Mouse (Mus musculus) frontal cortex, adult 2 months (tissue): Measurements from ENCODE around the gene Acaca. TPM values are rescaled to one million over a fixed set of nuclear protein-coding genes. Genes with fewer than 3 reads are reported as not detected.
A peak's percentile ranks its signal among the peaks of the same experiment; 100 is the strongest.

Source experiments
- DNase-seq, 2 experiments: peaks; one replicate each; pipeline ENCODE4 v3.0.0; 2022; ENCODE audit warnings: low spot score in 1 of 2; ENCODE audit errors: extremely low spot score in 1 of 2
- polyA plus RNA-seq: library from polyadenylated mRNA; depleted of rRNA; stranded (reverse); fragments of >200 nt; gene quantifications from 2 replicates; pipeline ENCODE4 v1.2.3, GENCODE M21; 2012; rRNA removed

The Acaca gene
- polyA plus RNA-seq: 23.0 and 26.9 TPM in 2 replicates

DNA sequence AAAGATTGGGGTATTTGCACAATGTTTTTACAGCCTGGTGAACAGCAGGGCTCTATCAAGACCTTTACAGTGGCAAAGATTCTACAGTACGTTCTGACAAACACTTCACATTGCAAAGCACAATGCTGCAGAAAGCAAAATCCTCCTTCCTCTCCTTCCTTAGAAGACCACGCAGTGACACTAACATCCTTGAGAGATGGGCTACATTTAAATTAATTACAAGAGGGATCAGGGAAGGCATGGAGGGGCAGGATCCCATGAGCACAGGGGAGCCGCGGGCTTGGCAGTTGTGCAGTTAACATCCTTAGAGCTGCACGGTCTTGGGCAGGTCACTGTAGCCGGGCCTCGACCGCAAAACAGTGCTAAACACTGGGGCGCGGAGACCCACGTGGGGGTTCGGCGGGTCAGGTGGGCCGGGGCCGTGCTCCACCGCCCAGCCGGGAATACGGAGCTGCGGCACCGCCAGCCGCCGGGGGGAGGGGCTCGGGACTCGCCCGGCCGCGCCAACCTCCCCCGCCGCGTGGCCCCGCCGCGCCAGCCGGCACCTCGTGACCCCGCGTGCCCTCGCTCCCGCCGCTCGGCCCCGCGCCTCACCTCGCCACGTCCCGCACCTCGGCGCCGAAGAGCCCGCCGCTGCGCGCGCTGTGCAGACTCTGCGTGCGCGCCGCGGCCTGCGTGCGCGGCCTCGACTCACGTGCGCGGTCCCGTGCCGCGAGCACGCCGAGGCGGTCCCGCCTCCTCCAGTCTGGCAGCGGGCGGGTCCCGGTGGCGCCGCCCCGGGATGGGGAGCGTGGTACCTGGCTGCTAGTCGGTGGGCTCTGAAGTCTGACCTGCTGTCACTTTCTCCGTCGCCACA is at the start of gene Acaca, which contains the start of gene Tada2a:
Gene Acaca (plus strand): TSS at position 730 of the 856 bp plus-strand sequence.
Gene Tada2a (minus strand): TSS at position 658 of the 856 bp plus-strand sequence.
- DNase-seq: peak; percentile 12 to 79

DNA sequence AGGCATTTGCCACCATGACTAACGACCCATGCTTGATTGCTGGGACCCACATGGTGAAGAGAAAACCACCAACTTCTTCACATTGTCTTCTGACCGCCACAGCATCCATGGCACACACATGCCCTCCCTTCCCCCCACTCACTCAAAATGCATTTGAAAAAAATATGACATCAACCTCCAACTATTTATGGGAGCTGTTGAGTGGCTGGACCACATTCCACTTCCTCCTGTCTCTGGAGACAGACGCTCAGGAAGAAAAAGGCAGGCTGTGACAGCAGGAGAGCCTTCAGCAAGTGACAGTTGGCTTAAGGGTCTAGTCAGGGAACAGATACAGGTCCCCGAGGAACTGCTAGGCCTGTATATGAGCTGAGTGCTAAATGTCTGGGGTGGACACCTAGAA is 49.6 kb upstream of the Acaca start:
- DNase-seq: no peak

DNA sequence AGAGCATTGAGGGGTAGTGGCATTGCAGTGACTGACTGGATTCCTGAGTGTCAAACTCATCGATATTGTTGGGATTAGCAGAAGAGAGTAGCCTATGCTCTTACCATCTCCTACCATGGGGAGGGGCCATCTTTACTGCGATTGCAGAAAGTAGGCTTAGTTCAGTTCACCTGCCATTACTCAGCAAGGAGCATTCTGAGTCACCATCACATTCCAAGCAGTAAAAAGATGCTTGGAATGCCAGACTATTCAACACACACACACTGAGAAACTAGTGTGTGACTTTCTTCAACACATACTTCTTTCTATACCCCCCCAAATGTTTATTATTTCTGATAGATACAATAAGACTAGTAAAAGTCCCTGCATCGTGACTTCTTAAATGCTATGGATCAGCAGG is 49.1 kb upstream of the Acaca start:
- no peak for DNase-seq

DNA sequence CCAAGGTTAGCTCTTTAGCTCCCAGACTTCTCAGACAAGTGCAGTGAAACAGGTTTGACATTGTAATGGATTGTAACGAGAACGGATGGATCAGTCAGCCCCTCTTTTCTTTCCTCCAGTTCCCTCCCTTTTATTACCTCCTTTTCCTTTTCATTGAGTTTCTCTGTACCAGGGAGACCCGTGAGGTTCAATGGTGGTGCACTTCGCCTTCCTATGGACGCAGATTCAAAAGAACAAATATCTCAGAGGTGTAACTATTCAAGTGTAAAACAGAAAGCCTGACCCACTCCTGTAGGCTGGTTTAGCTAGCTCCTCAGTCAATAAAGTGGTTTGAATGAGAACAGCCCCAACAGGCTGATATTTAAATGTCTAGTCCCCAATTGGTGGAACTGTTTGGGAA is 47.6 kb upstream of the Acaca start:
- no peak for DNase-seq

DNA sequence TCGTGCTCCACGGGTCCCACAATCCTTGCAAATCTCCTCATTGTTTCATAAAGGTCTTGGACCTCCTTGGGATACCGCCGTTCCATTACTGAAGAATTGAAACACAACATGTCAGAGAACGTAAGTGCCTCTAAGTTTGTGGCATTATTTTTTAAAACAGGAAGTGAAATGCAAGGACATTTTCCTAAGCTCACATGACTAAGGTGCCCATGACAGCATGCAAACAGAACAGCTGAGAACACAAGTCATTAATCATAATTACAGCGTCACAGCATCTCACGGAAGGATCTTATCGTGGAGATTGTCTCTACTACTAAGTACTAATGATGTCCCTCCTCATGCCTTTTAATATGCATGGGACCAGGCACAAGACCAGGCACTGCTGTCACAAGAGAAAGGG is 38.9 kb upstream of the Acaca start:
- no peak for DNase-seq

DNA sequence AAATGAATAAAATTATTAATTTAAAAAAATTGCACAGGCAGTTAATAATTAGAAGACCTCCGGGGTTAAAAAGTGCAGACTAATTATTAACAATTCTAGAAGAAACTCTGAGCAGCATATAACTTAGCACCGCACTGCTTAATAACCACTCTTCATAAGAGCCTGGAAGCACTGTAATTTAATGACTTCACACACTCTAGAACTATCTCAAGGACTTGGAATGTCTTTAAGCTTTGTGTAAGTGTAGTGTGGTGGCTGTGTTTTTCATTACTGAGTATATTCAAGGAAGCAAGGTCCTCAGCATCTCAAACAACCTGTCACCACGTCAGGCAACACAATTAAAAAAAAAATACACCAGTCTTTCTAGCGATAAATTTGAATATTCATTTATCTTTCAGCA is 34.4 kb upstream of the Acaca start:
- DNase-seq: no peak

DNA sequence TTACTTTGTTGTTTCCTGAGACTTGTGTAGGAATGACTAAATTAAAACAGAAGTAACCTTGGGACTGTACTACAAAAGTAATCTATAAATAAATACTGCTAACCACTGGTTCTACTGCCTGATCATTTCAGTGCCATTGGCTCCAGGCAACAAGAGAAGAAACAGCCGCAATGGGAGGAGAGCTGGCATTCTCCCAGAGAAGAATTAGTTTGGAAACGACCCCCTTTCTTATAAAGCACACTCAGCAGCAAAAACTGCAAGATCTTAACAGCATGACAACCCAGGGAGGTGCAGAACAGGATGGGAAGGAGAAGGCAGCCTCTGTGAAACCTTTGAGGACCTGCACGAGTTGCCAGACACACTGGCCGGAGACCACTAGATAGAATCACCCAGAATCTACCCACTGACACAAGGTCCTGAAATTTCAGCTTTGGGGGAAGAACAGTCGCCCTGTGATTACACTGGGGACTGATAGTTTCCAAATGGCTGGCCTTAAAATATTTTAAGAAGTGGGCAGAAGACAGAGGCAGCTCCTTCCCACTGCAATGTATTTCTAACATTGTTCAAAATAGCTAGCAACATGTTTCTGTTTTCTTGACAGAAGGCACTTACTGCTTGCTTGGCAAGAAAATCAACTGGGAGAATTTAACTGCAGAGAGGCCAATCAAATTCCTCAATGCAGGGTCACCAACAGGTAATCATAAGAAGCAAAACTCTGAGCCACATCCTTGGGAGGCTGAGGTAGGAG is 32.0 kb upstream of the Acaca start:
- peak; percentile 50 to 60 for DNase-seq

DNA sequence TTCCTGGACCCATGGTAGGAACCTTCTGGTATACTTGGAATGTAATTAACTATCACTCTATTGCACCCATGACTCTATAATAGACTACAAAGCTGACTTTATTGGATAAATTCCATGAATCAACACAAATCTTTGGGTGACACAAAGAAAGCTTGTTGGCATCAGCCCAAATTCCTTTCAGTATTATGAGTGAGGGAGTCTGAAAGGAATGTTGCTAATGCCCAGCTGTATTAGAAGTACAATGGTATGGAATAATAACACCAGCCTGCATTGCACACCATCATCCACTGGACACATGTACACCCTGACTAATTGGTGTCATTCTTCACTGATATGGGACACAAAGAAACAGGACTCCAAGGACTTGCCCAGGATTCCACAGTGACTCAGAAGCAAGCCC is 28.3 kb upstream of the Acaca start:
- DNase-seq: no peak

DNA sequence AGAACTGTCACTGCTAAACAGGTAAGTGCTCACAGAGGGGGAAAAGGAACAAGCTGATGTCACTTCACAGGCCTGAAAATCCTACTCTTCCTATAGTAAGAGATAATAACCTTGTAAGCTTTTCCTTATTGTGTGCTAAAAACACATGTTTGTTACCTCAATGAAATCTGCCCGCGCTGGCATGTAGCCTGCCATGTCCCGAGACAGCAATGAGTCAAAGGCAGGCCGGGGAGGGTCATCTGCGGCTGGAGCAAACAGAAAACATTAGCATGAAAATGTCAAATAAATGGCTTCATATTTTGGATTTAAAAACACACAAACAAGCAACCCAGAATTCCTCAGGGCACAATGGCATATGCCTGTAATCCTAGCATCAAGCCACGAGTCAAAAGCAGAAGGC is 25.4 kb upstream of the Acaca start:
- DNase-seq: no peak

DNA sequence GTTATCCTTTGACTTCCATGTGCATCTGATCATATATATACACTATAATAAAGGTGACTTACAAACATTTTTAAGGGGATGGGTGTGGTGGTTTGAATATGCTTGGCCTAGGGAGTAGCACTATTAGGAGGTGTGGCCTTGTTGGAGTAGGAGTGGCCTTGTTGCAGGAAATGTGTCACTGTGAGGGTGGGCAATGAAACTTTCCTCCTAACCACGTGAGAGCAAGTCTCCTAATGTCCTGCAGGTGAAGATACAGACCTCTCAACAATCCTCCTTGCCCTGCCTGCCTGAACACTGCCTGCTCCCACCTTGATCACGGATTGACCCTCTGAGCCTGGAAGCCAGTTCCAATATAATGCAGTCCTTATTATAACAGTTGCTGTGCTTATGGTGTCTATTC is 22.3 kb upstream of the Acaca start:
- no peak for DNase-seq

DNA sequence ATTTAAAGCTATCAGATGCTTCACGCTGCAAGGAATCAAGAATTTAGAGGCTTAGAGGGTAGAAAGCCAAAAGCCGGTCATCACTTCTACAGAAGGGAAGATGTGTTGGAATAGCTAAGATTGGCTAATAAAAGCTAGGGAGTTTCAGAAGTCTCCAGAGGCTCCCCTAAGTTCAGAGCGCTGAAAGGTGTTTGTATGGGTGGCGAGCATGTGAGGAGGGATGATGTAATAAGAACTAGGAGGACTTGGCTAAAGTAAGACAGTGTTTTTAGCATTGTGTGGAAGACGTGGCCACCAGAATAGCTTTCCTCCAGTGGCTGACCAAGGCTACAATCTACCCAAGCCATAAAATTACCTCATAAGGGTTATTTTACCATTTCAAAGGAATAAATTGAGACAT is 15.8 kb upstream of the Acaca start:
- DNase-seq: peak in 1 of 2 experiments; percentile 22

DNA sequence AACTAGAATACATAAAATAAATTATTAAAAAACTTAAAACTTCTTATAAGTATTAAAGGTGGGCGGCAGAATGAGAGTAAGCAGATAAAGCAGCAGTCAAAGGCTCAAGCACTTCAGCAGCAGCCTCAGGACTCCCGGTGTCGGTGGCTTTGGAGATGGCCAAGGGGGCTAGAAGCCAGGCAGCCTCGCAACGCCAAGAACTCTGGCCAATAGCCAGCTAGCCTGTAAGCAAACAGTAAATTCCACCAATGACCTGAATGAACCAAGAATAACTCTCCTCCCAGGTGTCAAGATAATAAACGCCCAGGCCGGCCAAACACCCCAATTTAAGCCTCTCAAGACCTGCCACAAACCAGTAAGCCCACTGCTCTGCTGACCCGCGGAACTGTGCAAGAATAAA is 13.8 kb upstream of the Acaca start:
- no peak for DNase-seq

DNA sequence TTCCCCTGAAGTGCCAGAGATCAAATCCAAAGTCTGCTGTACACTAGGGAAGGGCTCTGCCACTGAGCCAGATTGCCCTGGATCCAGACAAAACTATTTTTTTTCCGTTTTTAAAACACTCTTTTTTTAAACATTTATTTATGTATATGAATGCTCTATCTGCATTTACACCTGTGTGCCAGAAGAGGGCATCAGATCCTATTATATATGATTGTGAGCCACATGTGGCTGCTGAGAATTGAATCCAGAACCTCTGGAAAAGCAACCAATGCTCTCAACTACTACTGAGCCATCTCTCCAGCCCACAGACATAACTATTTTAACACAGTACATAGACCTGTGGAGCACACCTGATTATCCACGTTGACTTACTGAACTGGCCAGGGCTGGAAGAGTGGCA is 13.3 kb upstream of the Acaca start:
- DNase-seq: no peak

DNA sequence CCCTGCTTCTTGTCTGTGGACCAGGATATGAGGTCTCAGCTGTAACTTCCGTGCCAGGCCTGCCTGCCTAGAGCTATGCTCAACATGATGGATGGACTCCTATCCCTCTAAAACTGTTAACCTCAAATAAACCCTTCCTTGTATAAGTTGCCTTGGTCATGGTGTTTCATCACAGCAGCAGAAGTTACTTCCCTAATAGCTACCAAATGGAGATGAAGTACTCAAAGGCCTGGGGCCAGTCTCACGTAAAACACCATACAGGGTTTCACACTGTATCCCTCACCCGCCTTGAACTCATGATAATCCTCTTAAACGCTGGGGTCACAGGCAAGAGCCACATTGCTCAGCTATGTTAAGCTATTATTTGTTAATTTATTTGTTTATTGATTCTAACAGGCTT is 12.0 kb upstream of the Acaca start:
- DNase-seq: no peak

DNA sequence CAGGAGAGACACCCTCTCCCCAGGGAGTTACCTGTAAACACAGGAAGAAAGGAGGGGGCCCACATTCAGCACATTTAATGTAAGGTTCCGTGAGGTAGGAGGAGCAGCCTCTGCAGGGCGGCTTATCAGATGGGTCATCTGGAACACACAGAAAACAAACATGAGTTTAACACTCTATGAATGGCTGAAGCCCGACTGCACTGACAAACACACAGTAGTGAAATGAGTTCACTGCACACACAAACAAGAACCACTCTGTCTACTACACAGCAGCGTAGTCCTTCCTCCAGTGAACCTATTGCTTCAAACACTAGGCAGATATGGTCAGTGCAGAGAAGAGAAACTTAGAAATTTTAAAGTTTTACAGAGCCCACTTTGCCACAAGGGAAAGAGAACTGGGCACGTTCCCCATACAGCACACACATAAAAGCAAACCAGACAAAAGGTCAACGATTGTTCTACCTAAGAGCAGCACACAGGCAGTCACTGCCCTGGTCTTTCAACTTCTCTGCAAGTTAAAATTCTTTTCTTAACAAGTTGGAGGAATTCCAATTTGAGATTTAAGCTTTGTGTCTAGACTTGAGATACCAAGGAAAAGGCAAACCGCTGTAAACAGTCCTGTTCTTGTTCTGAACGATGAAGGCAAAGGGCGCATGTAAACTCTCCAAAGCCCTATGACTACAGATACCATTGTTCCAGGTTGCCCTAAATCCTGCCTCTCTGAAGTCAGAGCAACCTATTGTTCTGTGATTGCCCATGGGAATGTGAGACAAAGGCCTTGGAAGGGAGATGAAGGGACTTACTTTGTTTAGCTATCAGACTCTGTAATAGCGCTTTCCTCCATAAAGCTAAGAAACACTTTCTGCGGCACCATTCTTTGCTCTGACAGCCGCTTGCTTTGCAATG is 8.2 kb upstream of the Acaca start:
- no peak for DNase-seq

DNA sequence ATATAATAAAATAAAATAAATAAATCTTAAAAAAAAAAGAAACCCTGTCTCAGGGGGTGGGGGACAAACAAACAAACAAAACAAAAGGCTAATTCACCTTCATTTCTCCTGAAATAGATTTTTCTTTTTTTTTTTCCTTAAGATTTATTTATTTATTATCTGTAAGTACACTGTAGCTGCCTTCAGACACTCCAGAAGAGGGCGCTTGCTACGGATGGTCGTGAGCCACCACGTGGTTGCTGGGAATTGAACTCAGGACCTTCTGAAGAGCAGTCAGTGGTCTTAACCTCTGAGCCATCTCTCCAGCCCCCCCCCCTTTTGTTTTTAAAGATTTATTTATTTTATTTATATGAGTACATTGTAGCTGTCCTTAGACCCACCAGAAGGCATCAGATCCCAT is 1.5 kb upstream of the Acaca start:
- no peak for DNase-seq

DNA sequence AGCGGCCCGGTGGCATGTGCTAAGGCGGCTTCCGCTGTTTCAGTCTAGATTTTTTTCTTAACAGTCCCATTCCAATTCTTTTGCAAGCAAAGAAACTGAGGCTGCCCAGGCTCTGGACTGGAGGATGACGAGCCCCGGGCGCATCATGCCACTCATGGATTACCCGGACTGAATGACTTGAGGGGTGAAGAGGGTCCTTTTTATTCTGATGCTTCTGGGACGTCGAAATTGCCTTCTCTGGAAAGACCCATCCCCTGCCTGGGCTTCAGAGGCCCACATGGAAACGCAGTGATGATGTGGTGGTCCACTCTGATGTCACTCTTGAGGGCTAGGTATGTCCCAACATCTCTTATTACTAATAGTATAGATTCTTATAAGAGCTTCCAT is 320 bp downstream of the Acaca start:
- peak in 1 of 2 experiments; percentile 23 for DNase-seq

DNA sequence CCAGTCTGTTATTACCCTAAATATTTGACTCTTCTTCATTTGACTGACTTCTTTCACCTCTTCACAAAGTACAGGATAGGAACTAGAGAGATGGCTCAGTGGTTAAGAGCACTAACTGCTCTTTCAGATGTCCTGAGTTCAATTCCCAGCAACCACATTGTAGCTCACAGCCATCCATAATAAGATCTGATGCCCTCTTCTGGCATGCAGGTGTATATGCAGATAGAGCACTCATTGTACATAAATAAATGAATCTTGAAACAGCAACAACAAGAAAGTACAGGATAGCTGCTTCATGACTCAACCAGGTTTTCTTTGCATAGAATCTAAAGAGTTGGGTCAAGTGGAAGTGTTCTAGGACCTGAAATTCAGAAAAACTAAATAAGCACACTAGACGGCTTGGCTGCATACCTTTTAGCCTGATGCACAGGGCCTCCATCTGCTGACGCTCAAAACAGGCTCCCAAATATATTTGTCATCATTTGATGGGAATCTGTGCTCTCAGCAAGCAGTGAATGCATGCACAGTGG is 4.9 kb downstream of the Acaca start:
- DNase-seq: no peak

DNA sequence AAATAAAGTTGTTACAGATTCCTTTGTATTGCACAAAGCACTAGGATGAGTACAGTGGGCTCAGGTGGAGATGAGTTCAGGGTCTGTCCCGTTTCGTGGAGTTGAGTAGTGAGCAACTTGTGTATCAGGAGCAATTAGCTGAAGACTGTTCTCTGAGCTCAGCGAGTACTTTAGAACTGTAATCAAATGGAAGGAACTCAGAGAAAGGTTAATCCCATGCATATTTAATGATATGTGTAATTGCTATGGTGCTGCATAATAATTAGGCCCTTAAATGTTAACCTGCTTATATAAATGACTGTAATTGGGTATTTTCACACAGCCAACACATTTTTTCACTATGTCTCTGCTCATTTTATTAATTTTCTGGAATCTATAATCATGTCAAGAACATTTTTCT is 7.0 kb downstream of the Acaca start:
- DNase-seq: no peak

DNA sequence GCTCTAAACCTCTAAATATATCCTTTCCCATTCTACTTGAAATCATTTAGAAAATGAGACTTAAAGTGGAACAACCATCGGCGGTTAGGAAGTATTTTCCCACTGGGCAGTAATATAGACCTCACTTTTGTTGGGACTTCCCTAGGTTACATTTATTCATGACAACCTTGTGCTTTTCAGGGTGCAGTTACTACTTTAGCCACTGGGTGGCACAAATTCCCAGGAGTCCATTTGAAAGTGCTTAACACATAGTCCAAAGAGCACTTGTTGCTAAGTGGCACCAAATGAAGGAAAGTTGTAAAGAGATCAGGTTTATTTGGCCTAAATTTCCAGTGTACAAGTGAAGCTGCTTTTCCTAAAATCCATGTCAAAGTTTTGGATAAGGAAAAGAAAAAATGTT is 12.3 kb downstream of the Acaca start:
- peak in 1 of 2 experiments; percentile 77 for DNase-seq
